Mouse (Mus musculus) olfactory bulb, adult 2 months (tissue): Measurements from ENCODE around the gene Rrp36.

Source experiments
- CTCF ChIP-seq: fragments of 200-500 bp; IDR thresholded peaks from 2 replicates; pipeline ENCODE4 v1.5.1; 2012; ENCODE audit warnings: low read depth, mild to moderate bottlenecking, low read length, moderate library complexity; ENCODE audit not compliant: insufficient read depth
- POLR2A ChIP-seq: fragments of 200-500 bp; IDR thresholded peaks from 2 replicates; pipeline ENCODE4 v1.6.1; 2012; ENCODE audit warnings: mild to moderate bottlenecking, low read depth, low read length, moderate library complexity; ENCODE audit not compliant: insufficient read depth

DNA sequence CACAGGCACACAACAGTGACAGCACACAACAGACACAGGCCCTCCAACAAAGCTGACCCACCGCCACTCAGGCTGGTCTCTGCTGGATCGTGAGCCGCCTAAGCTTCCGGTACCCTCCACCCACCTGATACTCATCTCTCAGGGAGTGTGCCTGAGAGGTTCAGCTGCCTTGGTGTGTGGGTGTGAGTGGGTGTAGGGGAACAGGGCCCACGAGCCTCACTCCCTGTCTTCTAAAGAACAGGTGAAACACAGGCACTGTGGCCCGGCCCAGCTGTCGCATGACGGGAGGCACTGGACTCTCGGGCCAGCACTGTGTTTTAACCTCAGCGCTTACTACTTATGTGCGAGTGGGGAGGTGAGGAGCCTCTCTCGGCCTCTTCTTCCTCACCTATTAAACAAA is 27.9 kb upstream of the Rrp36 start:
- TF ChIP-seq CTCF = no peak
- TF ChIP-seq POLR2A = no peak
